Mouse (Mus musculus) mouse embryonic stem cell (cell line): ENCODE data around the gene A3galt2.

Source experiments
- in situ Hi-C, 2 experiments: fragments of 300-500 bp; cut with MboI; formaldehyde crosslinking; loops; 1 replicate in 1 of 2; 3 replicates in 1 of 2; pipeline ENCODE4 v1.14.3; 2019 to 2020; ENCODE audit warnings: low sequenced_read_pairs in 2 of 2, low pct_unique_long_range_greater_than_20kb in 1 of 2, mixed read lengths in 1 of 2; ENCODE audit not compliant: unreplicated experiment in 1 of 2

The A3galt2 gene

DNA sequence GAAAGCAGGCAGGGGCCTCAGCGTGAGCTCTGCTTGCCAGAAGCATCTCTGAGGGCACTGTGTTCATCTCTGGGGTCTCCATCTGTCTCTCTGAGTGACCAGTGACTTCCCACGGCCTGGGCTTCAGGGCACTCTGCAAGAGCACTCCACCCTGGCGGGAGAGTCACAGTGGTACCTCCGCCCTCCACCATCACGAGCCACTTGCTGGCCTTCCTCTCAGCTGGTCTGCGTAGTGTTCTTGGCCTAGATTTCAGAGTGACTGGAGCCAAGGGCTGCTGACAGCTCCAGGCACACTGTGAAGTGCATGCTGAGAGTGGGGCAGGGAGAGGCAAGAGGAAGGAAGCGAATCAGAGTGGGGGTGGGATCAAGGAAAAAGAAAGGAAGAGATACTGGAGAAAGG lies 31.1 kb upstream of the A3galt2 start:
- in situ Hi-C loops, result no loop called here

DNA sequence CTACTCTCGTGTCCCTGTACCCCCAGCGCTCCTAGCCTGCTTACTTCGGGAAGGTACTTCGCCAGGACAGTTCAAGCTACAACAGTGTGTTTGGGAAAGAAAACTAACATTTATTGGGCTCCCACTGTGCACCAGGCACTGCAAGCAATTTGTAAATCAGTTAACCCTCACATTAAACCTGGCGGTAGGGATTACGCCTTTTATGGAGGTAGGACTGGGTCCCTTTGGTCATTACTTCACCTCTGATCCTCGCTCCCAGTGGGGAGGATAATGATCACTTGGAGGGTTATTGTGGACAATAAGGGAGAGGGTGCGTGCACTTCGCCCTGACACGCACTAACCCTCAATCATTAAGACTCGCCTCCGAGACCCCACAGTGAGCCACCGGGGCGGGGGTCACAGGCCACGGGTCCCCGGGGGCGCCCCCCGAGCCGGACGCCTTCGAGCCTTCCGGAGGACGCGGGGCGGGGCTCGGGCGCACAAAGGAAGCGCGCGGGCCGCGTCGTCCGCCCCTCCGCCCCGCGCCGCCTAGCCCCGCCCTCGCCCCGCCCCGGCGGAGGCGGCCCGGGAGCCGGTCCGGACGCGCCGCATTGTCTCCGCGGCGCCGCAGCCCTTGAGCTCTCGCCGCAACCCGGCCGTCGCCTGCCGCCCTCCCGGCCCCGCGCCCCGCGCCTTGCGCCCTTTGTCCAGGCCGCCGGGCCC lies 28.0 kb upstream of the A3galt2 start:
- in situ Hi-C loops, result no loop called here

DNA sequence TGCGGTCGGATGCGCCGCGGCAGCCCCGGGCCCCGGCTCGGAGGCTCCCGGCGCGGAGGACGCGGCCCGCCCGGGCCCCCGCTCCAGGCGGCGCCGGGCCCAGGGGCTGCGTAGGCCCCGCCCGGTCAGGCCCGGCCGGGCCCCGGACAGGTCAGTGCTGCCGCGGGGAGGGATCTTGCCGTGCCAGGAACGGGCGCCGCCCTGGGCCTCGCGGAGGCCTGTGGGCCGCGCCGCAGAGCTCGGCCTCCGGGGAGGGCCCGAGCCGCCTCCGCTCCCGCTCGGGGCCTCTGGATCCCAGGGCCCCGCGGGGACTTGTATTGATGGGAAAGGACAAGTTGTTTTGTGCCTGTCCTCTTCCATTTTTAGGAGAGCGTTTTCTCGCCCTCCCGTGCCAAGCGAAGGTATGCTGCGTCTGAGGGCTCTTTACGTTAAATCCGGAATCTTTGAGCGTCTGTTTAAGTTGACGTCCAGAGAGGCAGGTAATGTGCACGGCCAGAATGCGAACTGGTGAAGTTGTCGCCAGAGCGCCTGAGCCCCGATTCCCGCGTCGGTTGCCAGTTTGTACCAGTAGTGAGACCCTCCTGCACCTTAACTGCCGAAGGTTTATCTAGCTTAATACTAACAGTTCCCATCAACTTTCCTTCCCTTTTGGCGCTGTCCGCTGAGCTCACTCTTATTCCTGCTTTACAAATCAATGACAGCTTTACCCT lies 27.3 kb upstream of the A3galt2 start:
- in situ Hi-C loops, result no loop called here

DNA sequence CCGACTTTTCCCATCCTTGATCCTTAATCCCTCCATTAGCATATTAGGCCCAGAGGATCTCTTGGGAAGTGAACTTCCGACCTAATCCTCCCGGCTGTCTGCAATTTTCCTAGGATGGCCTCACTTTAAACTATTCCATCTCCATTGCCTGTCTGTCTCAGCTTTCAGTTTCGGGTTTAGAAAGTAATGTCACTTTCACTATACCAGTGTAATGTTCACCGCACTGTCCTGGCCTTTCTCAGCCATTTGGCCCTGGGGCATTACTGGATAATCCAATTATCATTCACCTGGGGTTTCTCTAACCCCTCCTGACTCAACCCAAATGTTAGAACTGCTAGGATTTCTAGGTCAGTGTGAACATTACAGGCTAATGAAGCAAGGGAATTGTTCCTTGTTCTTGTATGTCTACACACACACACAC lies 26.7 kb upstream of the A3galt2 start:
- in situ Hi-C loops, result no loop called here

DNA sequence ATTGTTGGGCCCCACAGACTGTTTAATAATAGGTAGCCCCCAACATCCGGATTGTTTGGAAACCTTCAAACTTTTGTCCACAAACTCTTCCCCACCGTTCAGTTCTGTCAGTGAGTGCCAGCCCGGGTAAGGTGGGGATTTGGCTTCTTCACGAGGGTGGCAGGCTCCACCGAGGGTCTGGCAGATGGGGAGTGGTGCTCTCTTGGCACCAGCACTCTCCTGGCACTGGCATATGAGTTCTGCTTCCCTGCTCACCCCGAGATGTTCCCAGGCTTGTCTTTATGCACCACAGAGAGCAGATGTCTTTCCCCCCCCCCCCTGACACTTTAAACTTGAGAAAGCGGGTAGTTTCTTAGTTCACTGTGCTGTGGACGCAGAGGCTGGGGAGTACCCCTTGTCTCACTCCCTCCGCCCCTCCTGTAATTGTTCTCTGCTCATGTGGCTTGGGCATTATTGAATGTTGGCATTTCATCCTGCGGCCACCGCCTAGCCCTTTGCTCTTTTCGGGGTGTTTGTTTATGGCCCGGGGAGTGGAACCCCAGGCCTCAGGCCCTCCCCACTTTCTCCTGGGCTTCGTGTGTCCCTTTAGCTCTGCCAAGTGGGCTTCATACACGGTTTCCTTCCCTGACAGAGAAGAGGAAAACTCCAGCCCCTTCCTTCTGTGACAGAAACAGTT lies 26.0 kb upstream of the A3galt2 start:
- in situ Hi-C loops, result no loop called here

DNA sequence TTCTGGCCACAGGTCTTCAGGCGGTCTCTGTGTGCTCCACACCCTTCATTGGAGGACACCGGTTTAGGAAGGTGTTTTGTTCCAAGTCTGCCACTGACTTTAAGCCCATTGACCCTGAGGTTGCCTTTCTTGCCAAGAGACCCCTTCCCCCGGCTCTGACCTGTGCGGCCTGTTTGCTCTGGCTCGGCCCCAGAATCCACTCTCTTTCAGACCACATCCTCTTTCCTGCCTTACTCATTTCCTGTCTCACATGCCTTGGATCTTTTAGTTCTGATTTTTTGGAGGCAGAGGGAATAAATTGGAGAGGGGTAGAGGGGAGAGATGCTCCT lies 25.5 kb upstream of the A3galt2 start:
- in situ Hi-C loops, result no loop called here

DNA sequence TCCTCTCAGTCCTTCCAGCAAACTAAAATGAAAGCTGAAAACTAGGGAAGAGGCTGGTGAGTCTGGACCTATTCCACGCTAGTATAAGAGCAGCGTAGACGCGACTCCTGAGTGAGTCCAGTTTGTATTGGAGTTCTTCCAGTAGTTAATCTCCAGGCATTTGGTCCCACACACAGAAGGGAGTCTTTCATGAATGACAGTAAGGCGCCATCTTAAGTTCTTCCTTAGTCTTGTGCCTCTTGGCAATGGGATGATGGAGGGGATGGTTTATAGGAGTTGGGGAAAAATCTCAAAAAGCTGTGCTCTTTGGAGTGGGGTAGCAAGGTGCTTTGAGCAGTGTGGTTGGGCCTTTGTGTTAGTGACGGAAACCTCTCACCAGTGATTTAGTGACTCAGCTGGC lies 24.9 kb upstream of the A3galt2 start:
- in situ Hi-C loops, result no loop called here

DNA sequence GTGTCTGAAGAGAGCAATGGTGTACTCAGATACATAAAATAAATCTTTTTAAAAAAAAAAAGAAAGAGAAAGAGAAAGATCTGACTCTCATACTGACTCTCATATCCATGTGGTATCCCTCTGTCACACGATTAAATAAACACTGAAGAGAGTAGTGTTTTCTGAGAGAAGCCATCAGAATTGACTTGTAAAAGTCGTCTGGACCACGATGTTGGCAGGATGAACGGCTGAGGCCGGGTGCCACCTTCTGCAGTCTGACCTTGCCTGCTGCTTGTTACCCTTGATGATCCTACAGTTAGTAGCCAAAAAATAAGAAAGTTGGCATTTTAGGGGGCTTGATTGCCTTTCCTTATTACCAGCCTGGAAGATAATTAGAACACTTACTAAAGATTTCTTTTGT lies 22.4 kb upstream of the A3galt2 start:
- in situ Hi-C loops, result no loop called here

DNA sequence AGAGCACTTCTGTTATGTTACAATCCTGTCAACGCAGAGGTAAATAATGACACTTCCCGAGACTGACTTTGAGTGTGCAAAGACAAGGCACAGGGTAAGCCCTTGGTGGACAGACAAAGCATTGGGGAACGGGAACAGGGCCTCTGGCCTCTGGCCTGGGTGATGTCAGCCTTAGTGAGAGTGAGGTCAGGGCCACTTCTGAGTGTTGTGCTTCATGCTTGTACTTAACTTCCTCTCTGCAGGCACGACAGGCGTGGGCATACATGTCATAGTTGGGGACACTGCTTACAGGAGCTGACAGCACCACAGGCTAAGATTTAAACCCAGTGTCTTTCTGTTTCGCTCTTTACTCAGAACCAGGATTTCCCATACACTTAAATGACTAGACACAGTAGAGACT lies 21.7 kb upstream of the A3galt2 start:
- in situ Hi-C loops, result no loop called here

DNA sequence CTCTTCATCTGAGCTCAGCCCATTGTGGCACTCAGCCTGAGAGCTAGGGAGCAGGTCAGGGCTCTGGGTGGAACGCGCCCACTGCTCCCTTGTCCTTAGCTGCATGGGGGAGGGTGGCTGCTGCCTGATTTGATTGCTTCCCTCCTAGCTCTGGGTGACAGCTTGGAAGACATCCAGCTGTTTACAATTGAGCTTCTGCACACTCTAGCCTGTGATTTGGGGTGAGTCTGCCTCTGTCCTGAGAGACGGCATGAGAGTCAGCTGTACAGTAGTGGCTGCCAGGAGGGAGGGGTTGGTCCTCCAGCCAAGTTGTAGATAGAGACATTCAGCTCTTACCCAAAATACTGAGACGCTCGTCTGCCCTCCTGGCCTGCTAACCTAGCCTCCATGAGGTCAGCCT lies 20.9 kb upstream of the A3galt2 start:
- in situ Hi-C loops, result no loop called here

DNA sequence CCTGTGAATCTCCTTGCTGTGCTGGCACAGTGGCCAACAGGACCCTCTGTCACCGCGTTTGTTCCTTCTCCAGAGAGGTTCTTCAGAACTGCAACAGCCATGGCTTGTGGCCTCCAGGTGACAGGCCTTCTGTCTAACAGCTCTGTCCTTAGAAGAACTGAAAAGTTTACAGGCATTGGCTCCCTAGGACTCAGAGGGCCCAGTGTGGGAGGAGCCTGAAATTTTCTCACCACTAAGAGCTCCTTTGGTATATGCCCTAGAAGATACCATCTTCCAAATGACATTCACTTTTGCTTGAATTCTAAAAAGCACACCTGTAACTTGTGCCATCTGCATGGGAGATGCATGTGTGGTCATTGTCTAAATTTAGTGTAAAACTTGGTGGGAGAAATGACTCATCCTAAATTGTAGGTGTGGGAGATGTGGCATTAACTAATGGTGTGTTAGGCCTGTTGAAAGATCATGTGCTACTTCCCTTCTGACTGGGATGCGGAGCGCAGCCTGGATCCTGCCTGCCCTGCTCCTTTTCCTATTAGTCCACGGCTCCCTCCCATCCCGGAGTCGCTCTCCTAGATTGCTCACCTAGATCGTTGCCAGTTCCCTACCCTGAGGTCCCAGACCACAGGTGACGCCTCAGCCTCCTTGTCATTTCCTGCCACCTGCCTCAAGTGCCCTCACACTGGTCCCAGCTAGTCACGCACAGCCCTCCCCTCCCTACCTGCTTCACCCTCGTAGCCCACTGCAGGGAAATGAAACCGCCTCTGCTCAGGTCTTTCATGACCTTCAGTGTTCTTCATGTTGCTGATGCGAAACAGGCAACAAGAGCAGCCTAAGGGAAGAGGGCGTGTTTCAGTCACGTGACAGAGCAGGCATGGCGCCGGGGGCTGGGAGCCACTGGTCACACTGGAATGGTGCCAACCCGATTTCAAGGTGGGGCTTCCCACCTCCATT lies 20.2 kb upstream of the A3galt2 start:
- in situ Hi-C loops, result no loop called here

DNA sequence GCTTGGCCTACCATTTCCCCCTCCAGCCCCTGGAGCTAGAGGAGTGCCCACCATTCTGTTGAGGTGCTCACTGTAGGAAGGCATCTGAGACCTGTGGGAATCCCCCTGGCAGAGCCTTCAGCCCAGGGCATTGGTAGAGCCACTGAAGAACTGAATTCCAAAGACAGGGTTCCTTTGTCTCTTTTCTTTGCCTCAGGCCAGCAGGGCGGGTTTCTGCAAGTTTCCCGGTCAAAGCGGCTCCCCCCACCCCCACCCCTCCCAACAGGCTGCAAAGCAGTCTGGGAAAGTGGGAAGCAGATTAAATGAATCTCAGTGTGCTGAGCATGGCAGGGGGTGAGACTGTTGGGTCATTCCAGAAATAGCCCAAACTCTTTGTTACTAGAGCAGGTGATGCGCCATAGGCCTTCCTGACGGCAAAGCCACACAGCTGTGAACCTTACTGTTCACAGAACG lies 18.0 kb upstream of the A3galt2 start:
- in situ Hi-C loops, result no loop called here

DNA sequence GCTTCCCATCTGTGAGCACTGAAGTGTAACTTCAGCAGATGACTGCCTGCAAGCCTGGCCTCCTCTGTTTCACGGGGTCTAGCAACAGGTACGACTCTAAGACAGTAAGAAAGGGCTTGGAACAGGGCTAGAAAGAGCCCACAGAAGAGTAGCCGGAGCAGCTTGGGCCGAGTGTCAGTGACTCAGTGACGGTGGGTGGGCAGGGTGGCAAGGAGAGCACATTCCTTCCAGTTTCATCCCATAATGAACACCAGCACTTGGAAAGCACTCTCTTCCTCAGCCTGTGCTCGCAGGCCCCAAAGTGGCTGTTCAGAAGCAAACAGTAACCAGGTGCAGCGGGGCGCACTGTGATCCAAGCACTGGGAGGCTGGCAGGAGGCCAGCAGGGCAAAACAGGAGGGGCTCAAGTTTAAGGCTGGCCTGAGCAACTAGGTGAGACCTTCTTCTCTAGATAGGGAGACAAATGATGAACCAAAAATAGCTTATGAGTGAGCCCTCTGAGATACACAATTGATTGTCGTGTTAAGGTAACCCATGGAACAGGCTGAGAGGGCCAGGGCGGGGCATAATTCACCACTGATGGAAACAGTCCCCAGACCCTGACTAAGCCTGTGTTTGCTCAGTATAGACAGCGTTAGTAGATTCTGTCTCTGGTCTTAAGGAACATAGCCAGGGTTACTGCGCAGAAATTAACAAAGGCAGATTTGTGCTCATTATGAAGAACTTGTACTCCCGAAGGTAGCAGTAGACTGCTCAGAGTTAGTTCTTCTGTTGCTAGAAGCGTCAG lies 17.1 kb upstream of the A3galt2 start:
- in situ Hi-C loops, result no loop called here

DNA sequence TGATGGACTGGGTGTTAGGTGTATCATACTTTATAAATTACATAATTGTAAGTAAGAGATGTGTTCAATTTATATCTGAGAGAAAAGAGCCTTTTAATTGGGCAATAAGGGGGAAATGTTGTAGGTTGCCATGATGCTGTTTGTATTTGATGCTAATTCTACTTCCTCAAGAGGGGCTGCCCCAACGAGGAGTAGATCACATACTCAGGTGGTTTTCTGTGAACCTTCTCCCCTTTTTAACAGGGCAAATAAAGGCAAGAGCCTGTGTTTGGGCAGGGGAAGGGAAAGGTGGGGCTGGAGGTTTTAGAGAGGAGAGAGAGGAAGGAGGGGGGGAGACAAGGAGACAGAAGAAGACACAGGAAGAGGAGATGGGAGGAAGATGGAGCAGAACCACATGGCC lies 14.3 kb upstream of the A3galt2 start:
- in situ Hi-C loops, result no loop called here

DNA sequence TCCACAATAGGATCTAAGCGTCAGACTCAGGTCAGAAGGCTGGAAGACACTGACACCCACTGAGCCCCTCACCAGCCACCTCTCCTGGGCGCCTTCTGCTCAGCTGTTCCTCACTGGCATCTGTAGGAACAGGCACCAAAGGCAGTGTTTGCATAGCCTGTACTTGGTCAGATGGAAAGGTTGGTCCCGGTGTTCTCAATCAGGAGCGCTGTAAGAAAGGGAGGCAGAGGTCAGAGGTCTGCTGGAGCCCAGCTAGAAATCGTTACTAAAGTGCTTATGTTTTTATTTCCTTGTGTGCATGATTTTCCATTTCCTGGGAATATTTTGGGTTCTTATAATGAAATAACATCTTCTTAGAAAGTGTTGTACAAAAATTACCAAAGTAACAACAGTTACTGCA lies 13.3 kb upstream of the A3galt2 start:
- in situ Hi-C loops, result no loop called here

DNA sequence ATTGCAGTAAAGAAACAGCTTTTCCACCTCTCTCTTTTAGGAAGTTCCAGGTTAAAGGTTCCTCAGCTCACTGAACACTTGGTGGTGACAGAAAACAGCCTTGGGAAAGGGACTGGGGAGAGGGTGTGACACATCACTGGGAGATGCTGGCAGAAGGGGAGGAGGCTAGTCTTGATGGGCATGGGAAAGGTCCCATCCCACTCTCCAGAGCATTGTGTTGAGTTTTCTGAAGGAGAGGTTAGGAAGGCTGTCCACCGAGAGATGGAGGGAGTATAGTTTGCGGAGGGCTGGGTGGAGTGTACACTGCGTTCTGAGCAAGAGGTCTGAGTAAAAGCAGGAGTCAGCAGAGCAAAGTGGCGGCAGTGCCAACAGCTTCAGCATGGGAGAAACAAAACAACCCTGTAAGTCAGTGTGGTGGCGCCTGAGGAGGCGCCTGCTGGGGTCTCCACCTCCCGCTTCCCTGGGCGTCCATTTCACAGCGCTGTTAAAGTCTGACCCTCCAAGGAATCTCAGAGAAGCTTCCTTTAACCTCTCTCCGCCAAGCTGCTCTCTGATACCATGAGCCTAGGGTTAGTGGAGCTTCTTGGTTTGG lies 12.7 kb upstream of the A3galt2 start:
- in situ Hi-C loops, result no loop called here

DNA sequence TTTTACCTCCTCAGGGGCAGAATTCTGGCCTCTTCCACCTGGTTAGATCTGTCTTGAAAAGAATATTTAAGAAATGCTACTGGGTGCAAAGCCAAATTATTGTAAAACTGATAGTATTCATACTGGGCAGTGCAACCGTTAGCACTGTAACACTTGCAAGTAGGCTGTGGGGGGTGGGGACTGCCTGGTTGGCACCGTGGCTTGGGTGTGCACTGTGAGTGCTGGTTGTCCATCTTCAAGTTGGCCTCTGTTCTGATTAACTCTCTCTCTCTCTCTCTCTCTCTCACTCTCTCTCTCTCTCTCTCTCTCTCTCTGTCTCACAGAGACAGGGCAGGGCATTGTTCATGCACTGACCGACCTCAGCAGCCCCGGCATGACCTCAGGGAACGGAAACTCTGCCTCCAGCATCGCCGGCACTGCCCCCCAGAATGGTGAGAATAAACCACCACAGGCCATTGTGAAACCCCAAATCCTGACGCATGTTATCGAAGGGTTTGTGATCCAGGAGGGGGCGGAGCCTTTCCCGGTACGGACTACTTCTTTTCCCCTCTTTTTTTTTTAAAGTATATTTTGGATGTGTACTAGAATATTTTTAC lies 12.0 kb upstream of the A3galt2 start:
- in situ Hi-C loops, result no loop called here
